Mouse (Mus musculus) left cerebral cortex, postnatal 14 days (tissue): ENCODE results near the gene Slc25a54. TPM values are rescaled to one million over a fixed set of nuclear protein-coding genes. Genes with fewer than 3 reads are reported as not detected.

ENCODE experiments used
- DNase-seq, 2 experiments: peaks; one replicate each; pipeline ENCODE4 v3.0.0; 2021 to 2022; ENCODE audit warnings: low spot score in 2 of 2, mixed read lengths in 1 of 2
- intact Hi-C: fragments of 180-260 bp; cut with DNase I; formaldehyde crosslinking; loops from one replicate; pipeline ENCODE4 v1.15.1; 2025
- long read RNA-seq, 2 experiments: library from polyadenylated mRNA; stranded (forward); transcript quantifications; one replicate each; pipeline ENCODE4 v2.0.0; 2021
- total RNA-seq, 2 experiments: library from RNA; stranded (reverse); gene quantifications; 2 replicates each; pipeline ENCODE4 v1.2.3; 2021

Slc25a54 gene
- total RNA-seq, result not detected
- long read RNA-seq, experiment 1, result 0 reads
- long read RNA-seq, experiment 2, result 0 reads

GRCm38 (mm10) chr3:109080169-109080568, at the start of gene Slc25a54:
Gene Slc25a54 (plus strand): TSS chr3:109080469.
- DNase-seq, result no peak
- intact Hi-C loops, result no loop called here

GRCm38 (mm10) chr3:109030817-109031216, 49.5 kb upstream of the Slc25a54 start:
- intact Hi-C loops, result no loop called here

GRCm38 (mm10) chr3:109031626-109032025, 48.6 kb upstream of the Slc25a54 start:
- intact Hi-C loops, result no loop called here
- DNase-seq, result no peak

More at GRCm38 (mm10) chr3:109030817-109031216, 49.5 kb upstream of the Slc25a54 start:
- DNase-seq, result peak in 1 of 2 experiments; percentile 11

- intact Hi-C loops, result no loop called here
- DNase-seq, result no peak
Observed at GRCm38 (mm10) chr3:109032306-109032705, 48.0 kb upstream of the Slc25a54 start.

GRCm38 (mm10) chr3:109034411-109034810, 45.9 kb upstream of the Slc25a54 start:
- DNase-seq, result no peak
- intact Hi-C loops, result no loop called here

- DNase-seq, result no peak
- intact Hi-C loops, result no loop called here
Observed at GRCm38 (mm10) chr3:109040908-109041307, 39.4 kb upstream of the Slc25a54 start.

GRCm38 (mm10) chr3:109043395-109043794, 36.9 kb upstream of the Slc25a54 start:
- intact Hi-C loops, result no loop called here
- DNase-seq, result peak in 1 of 2 experiments; percentile 17

- no peak for DNase-seq
- intact Hi-C loops, result no loop called here
Observed at GRCm38 (mm10) chr3:109046428-109046827, 33.8 kb upstream of the Slc25a54 start.

- intact Hi-C loops, result no loop called here
- DNase-seq, result no peak
Observed at GRCm38 (mm10) chr3:109047707-109048283, 32.5 kb upstream of the Slc25a54 start.

- intact Hi-C loops, result no loop called here
- no peak for DNase-seq
Observed at GRCm38 (mm10) chr3:109051056-109051945, 29.0 kb upstream of the Slc25a54 start.

GRCm38 (mm10) chr3:109051946-109052331, 28.3 kb upstream of the Slc25a54 start:
- DNase-seq, result no peak
- intact Hi-C loops, result no loop called here

GRCm38 (mm10) chr3:109059903-109060302, 20.4 kb upstream of the Slc25a54 start:
- peak in 1 of 2 experiments; percentile 42 for DNase-seq
- intact Hi-C loops, result loop anchor here (5.0 to 10.0 kb wide), 2 partner anchors 208 to 345 kb away; no protein-coding TSS in a partner anchor

GRCm38 (mm10) chr3:109062391-109062790, 17.9 kb upstream of the Slc25a54 start:
- intact Hi-C loops, result loop anchor here (2.0 to 10.0 kb wide), 3 partner anchors 36 to 348 kb away; partner anchors contain the start of gene Fam102b
- no peak for DNase-seq

- intact Hi-C loops, result loop anchor here (2.0 to 10.0 kb wide), 3 partner anchors 36 to 348 kb away; partner anchors contain the start of gene Fam102b
- DNase-seq, result peak; percentile 50 to 60
Observed at GRCm38 (mm10) chr3:109062989-109063388, 17.3 kb upstream of the Slc25a54 start.

- intact Hi-C loops, result no loop called here
Observed at GRCm38 (mm10) chr3:109084418-109084817, 4.1 kb downstream of the Slc25a54 start.

GRCm38 (mm10) chr3:109088460-109088859, 8.2 kb downstream of the Slc25a54 start:
- intact Hi-C loops, result no loop called here
- DNase-seq, result no peak

More at GRCm38 (mm10) chr3:109084418-109084817, 4.1 kb downstream of the Slc25a54 start:
- DNase-seq, result no peak

GRCm38 (mm10) chr3:109104702-109105101, 24.4 kb downstream of the Slc25a54 start:
- intact Hi-C loops, result no loop called here
- DNase-seq, result peak in 1 of 2 experiments; percentile 35

GRCm38 (mm10) chr3:109117136-109117535, 36.9 kb downstream of the Slc25a54 start:
- intact Hi-C loops, result no loop called here
- no peak for DNase-seq

GRCm38 (mm10) chr3:109119562-109119961, 39.3 kb downstream of the Slc25a54 start:
- no peak for DNase-seq
- intact Hi-C loops, result no loop called here

- DNase-seq, result no peak
- intact Hi-C loops, result no loop called here
Observed at GRCm38 (mm10) chr3:109119973-109120372, 39.7 kb downstream of the Slc25a54 start.
